26 mouse cellular contexts compared by ENCODE assay signal in genomic region chr10:53801048-53801641, GRCm38 (mm10). TPM values are rescaled to one million over a fixed set of nuclear protein-coding genes. Genes with fewer than 3 reads are reported as not detected.
A peak's percentile ranks its signal among the peaks of the same experiment; 100 is the strongest.
DNase-seq lines count a peak whose midpoint lies in the region; ATAC-seq lines count a peak whose summit lies in the region.
"Had no signal": no experiment of that assay in that cellular context is flagged by ENCODE, and none has a peak within 500 bp of the region (broad histone marks: within the 10 kb centered on the region; RNA-seq: fewer than 3 reads in every experiment).

No protein-coding gene starts in this region.

- no peaks in the 10 kb centered on the region for H3K36me3 ChIP-seq in midbrain, embryonic 14.5 days (ENCODE audit: control insufficient read depth, insufficient read depth, low read length)
- H3K36me3 ChIP-seq in midbrain, embryonic 16.5 days (ENCODE audit: control insufficient read depth, insufficient read depth, low read length): no peaks in the 10 kb centered on the region
- H3K36me3 ChIP-seq: embryonic facial prominence, embryonic 13.5 days; G1E; heart, embryonic 12.5 days; limb, embryonic 13.5 days; liver, embryonic 13.5 days; neural tube, embryonic 15.5 days had no signal

- DNase-seq in midbrain, embryonic 14.5 days: peak; percentile 9
- peak; percentile 21 for DNase-seq in embryo, embryonic 11 days
- peak; percentile 70 for DNase-seq in kidney, adult 9 months
- peak; percentile 43 to 44 for DNase-seq in kidney, postnatal 25 days
- DNase-seq in lung, postnatal 14 days: no peak
- no peak for DNase-seq in thymus, postnatal 4 days
- DNase-seq in gastrocnemius, postnatal 10 days: no peak
- DNase-seq: adrenal gland, adult 8-10 months; B cell, adult 2 months; cerebellum, adult 8-10 months; cerebellum, postnatal 36 days; heart, adult 11 months; heart, postnatal 10 days; layer of hippocampus, adult 9-11 months; liver, embryonic 13.5 days; lung, embryonic 14.5 days had no signal

- WGBS in midbrain, embryonic 14.5 days: 74% methylated on average over 7 of the region's 7 CpGs
- WGBS in midbrain, embryonic 16.5 days: 69% methylated on average over 7 of the region's 7 CpGs

- H3K27ac ChIP-seq in midbrain, embryonic 14.5 days (replicated peaks; ENCODE audit: low read depth, low read length): no peak overlapping the region
- H3K27ac ChIP-seq in midbrain, embryonic 16.5 days (ENCODE audit: low read length): no peak overlapping the region
- H3K27ac ChIP-seq: embryonic facial prominence, embryonic 13.5 days; forebrain, embryonic 13.5 days; limb, embryonic 13.5 days; liver, embryonic 13.5 days; macrophage; neural tube, embryonic 15.5 days had no signal

- H3K4me2 ChIP-seq in midbrain, embryonic 14.5 days (ENCODE audit: low read length): no peak overlapping the region
- H3K4me2 ChIP-seq in midbrain, embryonic 16.5 days (ENCODE audit: low read length): no peak overlapping the region
- H3K4me2 ChIP-seq: embryonic facial prominence, embryonic 13.5 days; forebrain, embryonic 13.5 days; heart, embryonic 12.5 days; limb, embryonic 13.5 days; liver, embryonic 13.5 days; lung, embryonic 14.5 days; neural tube, embryonic 15.5 days had no signal

- no peaks in the 10 kb centered on the region for H3K9me3 ChIP-seq in midbrain, embryonic 14.5 days (ENCODE audit: control insufficient read depth, low read length)
- no peaks in the 10 kb centered on the region for H3K9me3 ChIP-seq in midbrain, embryonic 16.5 days (replicated peaks; ENCODE audit: control insufficient read depth, low read length, poor library complexity, severe bottlenecking)
- H3K9me3 ChIP-seq: embryonic facial prominence, embryonic 13.5 days; forebrain, embryonic 13.5 days; heart, embryonic 12.5 days; limb, embryonic 13.5 days; liver, embryonic 13.5 days; neural tube, embryonic 15.5 days had no signal

- H3K4me3 ChIP-seq in midbrain, embryonic 14.5 days (replicated peaks; ENCODE audit: low read depth, low read length): no peak overlapping the region
- H3K4me3 ChIP-seq in midbrain, embryonic 16.5 days (ENCODE audit: low read depth, low read length): no peak overlapping the region
- H3K4me3 ChIP-seq: embryonic facial prominence, embryonic 13.5 days; erythroblast, embryonic 14.5 days; forebrain, embryonic 13.5 days; heart, embryonic 12.5 days; limb, embryonic 13.5 days; liver, embryonic 13.5 days; neural tube, embryonic 15.5 days had no signal

- no peak overlapping the region for H3K9ac ChIP-seq in midbrain, embryonic 14.5 days (replicated peaks; ENCODE audit: low read length)
- no peak overlapping the region for H3K9ac ChIP-seq in midbrain, embryonic 16.5 days (ENCODE audit: low read depth, low read length)
- H3K9ac ChIP-seq: embryonic facial prominence, embryonic 13.5 days; forebrain, embryonic 13.5 days; heart, embryonic 12.5 days; limb, embryonic 13.5 days; liver, embryonic 13.5 days; lung, embryonic 14.5 days; neural tube, embryonic 15.5 days had no signal

- ATAC-seq in midbrain, embryonic 14.5 days (ENCODE audit: low FRiP score, low TSS enrichment): no peak
- no peak for ATAC-seq in midbrain, embryonic 16.5 days
- ATAC-seq: forebrain, embryonic 13.5 days had no signal

- H3K4me1 ChIP-seq in midbrain, embryonic 14.5 days (ENCODE audit: control insufficient read depth, insufficient read depth, low read length): no peaks in the 10 kb centered on the region
- H3K4me1 ChIP-seq in midbrain, embryonic 16.5 days (ENCODE audit: control insufficient read depth, insufficient read depth, low read length): no peaks in the 10 kb centered on the region
- H3K4me1 ChIP-seq: embryonic facial prominence, embryonic 13.5 days; forebrain, embryonic 13.5 days; heart, embryonic 12.5 days; limb, embryonic 13.5 days; liver, embryonic 13.5 days; neural tube, embryonic 15.5 days had no signal

- no peaks in the 10 kb centered on the region for H3K27me3 ChIP-seq in midbrain, embryonic 14.5 days (ENCODE audit: control insufficient read depth, insufficient read depth, low read length)
- no peaks in the 10 kb centered on the region for H3K27me3 ChIP-seq in midbrain, embryonic 16.5 days (ENCODE audit: control insufficient read depth, insufficient read depth, low read depth, low read length)
- H3K27me3 ChIP-seq: CH12.LX; embryonic facial prominence, embryonic 13.5 days; forebrain, embryonic 13.5 days; heart, embryonic 12.5 days; limb, embryonic 13.5 days; liver, embryonic 13.5 days; neural tube, embryonic 15.5 days had no signal

RNA-seq across cellular contexts. Expression of gene Fam184a, which starts 50.2 kb away (rescaled TPM):
- 13.6 and 16.7 TPM in 2 replicates for polyA plus RNA-seq in midbrain, embryonic 14.5 days (2014; fragmentation: Nextera tagmentation; extraction: Ambion mirVana)
- 13.4 and 15.3 TPM in 2 replicates for polyA plus RNA-seq in midbrain, embryonic 16.5 days (2015; fragmentation: Nextera tagmentation; extraction: Ambion mirVana)
- 1 to 10 TPM; 1.1 to 2.0 TPM for total RNA-seq in gastrocnemius, postnatal 10 days (2021)
- total RNA-seq: CH12.LX, G1E had no signal
- polyA plus RNA-seq: erythroblast, embryonic 14.5 days; G1E; macrophage had no signal

Comparison
In these comparisons a context has a peak if more than half of its experiments do, and no peak if none do; other contexts are left out.
1. DNase-seq: peak in midbrain, embryonic 14.5 days (single experiment), embryo, embryonic 11 days (single experiment), kidney, adult 9 months (single experiment) and kidney, postnatal 25 days (2 of 2); none in lung, postnatal 14 days (single experiment), thymus, postnatal 4 days (single experiment) and gastrocnemius, postnatal 10 days (single experiment).